Mouse (Mus musculus) heart, adult 11 months (tissue): Measurements from ENCODE around the gene Prdm1.

Experiments used
- DNase-seq: peaks from one replicate; pipeline ENCODE4 v3.0.0; 2022

The Prdm1 gene

DNA sequence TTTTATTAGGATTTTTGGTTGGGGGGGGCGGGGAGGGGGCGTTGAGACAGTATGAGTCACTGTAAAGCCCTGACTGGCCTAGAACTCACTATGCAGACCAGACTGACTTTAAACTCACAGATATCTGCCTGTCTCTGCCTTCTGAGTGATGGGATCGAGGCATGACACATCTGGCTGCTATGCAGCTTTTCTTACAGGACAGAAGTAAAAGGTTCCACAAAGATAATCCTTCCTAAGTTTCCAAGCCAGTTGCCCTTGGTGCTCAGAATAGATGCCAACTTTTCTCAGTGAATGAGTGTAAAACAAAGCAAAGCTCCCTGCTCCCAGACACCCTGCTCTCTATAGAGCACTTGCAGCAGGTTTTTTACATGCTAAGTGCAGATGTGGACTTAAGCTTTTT lies 112.7 kb downstream of the Prdm1 start:
- DNase-seq: no peak

- DNase-seq: no peak
Observed at GRCm38 (mm10) chr10:44409958-44410357, 118.3 kb downstream of the Prdm1 start.

- DNase-seq: no peak
Observed at GRCm38 (mm10) chr10:44409054-44409453, 119.2 kb downstream of the Prdm1 start.

DNA sequence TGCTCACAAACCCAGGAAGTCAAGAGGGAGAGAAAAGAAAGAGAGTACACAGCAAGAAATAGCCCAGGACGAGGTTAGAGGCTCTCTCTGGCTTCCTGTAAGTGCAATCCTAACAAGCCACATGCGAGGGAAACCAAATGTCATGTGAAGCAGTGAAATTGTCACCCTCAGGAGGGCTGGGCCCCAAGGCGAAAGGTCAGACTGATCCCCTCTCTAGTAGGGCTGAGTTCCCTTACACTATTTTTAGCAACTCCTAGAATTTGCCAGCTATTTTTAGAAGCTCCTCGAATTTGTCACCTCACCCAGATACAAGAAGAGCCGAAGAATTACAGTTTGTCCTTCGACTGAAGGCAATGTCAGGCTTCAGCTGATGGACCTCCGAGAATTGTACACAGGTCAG lies 124.9 kb downstream of the Prdm1 start:
- DNase-seq: peak; percentile 92

DNA sequence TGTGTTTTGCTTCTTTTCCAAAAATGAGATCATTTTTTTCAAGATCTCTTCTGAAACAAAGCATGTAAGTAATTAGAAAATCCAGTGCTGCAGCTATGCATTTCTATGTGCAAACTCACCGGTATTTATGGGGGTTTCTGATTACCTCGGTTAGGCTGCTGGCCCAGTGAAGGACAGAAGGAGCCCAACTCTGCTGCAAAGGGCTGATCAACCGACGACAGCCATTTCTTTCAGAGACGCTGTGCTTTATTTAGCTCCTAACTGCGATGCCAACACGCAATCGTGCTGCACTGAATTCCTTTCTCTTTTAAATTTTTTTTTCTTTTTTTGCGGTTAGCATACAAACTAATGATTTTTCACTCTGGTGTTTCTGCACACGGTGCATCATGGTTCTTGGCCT lies 126.7 kb downstream of the Prdm1 start:
- no peak for DNase-seq

DNA sequence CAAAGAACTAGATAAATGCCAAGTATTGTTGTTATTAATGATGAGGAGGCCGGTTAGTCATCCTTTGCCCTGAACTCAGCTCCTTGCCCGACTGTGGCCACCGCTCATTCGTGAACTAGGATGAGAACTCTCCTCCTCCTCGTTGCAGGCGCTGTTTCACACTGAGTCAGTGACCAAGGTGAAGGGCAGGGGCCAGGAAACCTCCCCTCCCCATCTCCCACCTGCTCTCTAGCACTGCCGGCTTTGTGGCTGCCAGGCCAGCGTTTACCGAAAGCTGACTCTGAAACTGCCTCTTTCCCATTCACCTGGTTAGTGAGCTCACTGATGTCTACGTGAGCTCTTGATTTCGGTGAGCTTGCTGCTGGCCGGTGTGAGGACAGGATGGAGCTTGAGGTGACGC lies 127.7 kb downstream of the Prdm1 start:
- DNase-seq: no peak

- DNase-seq: no peak
Observed at GRCm38 (mm10) chr10:44400119-44400518, 128.2 kb downstream of the Prdm1 start.

- DNase-seq: no peak
Observed at GRCm38 (mm10) chr10:44392855-44393254, 135.4 kb downstream of the Prdm1 start.

DNA sequence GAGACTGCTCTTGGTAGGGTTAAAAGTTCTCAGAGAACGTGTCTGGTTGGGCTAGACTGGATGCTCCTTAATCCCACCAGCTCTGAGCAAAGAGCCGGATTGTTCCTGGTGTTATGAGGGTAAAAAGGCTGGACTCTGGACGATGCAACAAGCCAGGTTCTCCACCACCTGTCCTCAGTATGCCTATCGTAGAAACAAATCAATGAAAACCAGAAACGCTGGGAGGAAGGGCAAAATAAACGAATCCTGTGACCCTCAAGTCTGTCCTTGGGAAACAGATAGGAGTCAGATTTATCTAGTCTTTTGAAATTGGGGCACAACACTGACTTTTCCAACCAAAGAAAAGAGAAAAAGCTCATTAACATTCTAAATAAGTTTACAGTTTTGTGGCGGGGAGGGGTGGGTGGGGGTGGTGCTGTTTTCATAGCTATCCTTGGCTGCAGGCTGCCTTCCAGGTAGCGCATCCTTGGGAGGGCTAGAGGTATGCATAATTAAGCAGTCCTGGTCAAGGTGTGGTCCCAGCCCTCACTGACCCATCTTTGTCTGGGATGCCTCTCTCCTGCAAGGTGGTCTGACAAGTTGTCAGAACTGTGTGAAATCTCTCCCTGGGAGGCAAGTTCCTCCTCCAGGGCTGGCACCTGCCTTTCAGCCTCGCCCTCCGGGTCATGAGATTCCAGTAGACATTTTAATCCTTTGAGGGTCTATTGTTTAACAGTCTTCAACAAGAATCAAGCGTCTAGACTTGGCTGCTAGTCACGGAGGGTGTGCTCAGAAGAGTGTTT lies 136.6 kb downstream of the Prdm1 start:
- no peak for DNase-seq

DNA sequence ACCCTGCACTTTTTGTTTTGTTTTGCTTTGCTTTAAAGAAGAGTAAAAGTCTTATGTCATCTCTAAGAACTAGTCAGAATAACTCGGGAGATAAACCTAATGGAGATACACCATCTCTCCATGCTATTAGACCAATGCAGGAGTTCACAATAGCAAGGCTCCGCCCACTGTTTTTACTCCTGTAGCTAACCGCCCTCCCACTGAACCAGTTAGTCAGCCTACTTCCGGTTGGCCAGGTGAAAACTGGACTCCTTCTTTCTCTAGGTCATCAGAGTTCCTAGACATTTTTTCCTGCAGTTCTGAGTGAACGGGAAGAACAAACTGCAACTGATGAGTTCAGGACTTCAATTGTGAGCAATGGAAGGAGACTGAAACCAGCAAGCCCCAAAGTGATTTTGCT lies 138.0 kb downstream of the Prdm1 start:
- no peak for DNase-seq

GRCm38 (mm10) chr10:44388706-44389233 lies 139.5 kb downstream of the Prdm1 start:
- no peak for DNase-seq
